ENCODE assay signal across 7 mouse cellular contexts in the genomic region with DNA sequence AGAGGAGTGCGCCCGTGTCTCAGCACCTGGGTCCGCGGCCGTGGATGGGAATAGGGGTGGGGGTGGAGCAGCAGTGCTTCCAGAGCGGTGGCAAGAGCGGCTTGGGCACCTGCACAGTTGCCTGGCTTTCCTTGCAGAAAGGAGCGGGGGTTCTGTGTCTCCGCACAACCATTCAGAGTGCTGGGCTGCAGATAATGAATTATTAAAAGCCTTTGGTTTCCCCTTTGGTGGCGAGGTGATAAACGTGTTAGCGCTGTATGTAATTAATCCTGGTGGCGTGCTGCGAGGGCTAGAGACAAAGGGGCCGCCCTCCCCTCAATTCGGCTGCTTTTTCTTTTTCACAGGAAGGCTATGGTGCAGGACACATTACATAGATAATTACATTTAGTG. TPM values are rescaled to one million over a fixed set of nuclear protein-coding genes. Genes with fewer than 3 reads are reported as not detected.
DNase-seq lines count a peak whose midpoint lies in the region; ATAC-seq and TF ChIP-seq lines count a peak whose summit lies in the region.

No protein-coding gene starts in this region.

- peak overlapping the region; percentile 39 for H3K4me3 ChIP-seq in lung, embryonic 15.5 days
- peak overlapping the region; percentile 42 for H3K4me3 ChIP-seq in embryonic facial prominence, embryonic 14.5 days (ENCODE audit: low read depth, low read length)
- H3K4me3 ChIP-seq in intestine, postnatal 0 days (ENCODE audit: low read depth, low read length), result peak overlapping the region; percentile 35
- peak overlapping the region; percentile 64 for H3K4me3 ChIP-seq in neural tube, embryonic 15.5 days (replicated peaks)

- peaks cover 25% of the 10 kb centered on the region for H3K4me1 ChIP-seq in lung, embryonic 15.5 days
- H3K4me1 ChIP-seq in embryonic facial prominence, embryonic 14.5 days (ENCODE audit: control insufficient read depth, insufficient read depth, low read length), result peaks cover 16% of the 10 kb centered on the region
- no peaks in the 10 kb centered on the region for H3K4me1 ChIP-seq in intestine, postnatal 0 days (replicated peaks; ENCODE audit: control insufficient read depth, insufficient read depth, low read length)
- H3K4me1 ChIP-seq in neural tube, embryonic 15.5 days, result peaks cover 45% of the 10 kb centered on the region

- 0 out of 2 replicates have a peak overlapping the region, but pooled peaks have one; percentile 5 for H3K9ac ChIP-seq in lung, embryonic 15.5 days
- peak overlapping the region; percentile 51 for H3K9ac ChIP-seq in embryonic facial prominence, embryonic 14.5 days (ENCODE audit: low read depth, low read length)
- H3K9ac ChIP-seq in intestine, postnatal 0 days (ENCODE audit: low read depth, low read length), result 0 out of 2 replicates have a peak overlapping the region, but pooled peaks have one; percentile 3
- peak overlapping the region; percentile 75 for H3K9ac ChIP-seq in neural tube, embryonic 15.5 days (replicated peaks)

- DNase-seq in lung, postnatal 4 days, result no peak
- no peak for DNase-seq in embryonic facial prominence, embryonic 14.5 days (ENCODE audit: low spot score)
- no peak for DNase-seq in thymus, adult 18-20 months
- no peak for DNase-seq in gastrocnemius, adult 18-20 months (ENCODE audit: low spot score)

- H3K27ac ChIP-seq in lung, embryonic 15.5 days, result no peak overlapping the region
- H3K27ac ChIP-seq in embryonic facial prominence, embryonic 14.5 days (replicated peaks; ENCODE audit: low read depth, low read length), result peak overlapping the region; percentile 52
- no peak overlapping the region for H3K27ac ChIP-seq in intestine, postnatal 0 days (ENCODE audit: low read depth, low read length)
- peak overlapping the region; percentile 92 for H3K27ac ChIP-seq in neural tube, embryonic 15.5 days (replicated peaks)

- H3K36me3 ChIP-seq in lung, embryonic 15.5 days, result no peaks in the 10 kb centered on the region
- no peaks in the 10 kb centered on the region for H3K36me3 ChIP-seq in embryonic facial prominence, embryonic 14.5 days (ENCODE audit: control insufficient read depth, insufficient read depth, low read length)
- peaks cover 3% of the 10 kb centered on the region; the same call in 1 of the 2 replicates for H3K36me3 ChIP-seq in intestine, postnatal 0 days (ENCODE audit: control insufficient read depth, insufficient read depth)
- H3K36me3 ChIP-seq in neural tube, embryonic 15.5 days, result no peaks in the 10 kb centered on the region

- TF ChIP-seq CTCF in intestine, postnatal 0 days (IDR thresholded peaks at IDR 0.05; ENCODE audit: low read depth), result no peak

- H3K9me3 ChIP-seq in lung, embryonic 15.5 days, result no peaks in the 10 kb centered on the region
- H3K9me3 ChIP-seq in embryonic facial prominence, embryonic 14.5 days (ENCODE audit: control insufficient read depth, low read length), result no peaks in the 10 kb centered on the region
- H3K9me3 ChIP-seq in intestine, postnatal 0 days (ENCODE audit: control insufficient read depth), result no peaks in the 10 kb centered on the region
- no peaks in the 10 kb centered on the region for H3K9me3 ChIP-seq in neural tube, embryonic 15.5 days (replicated peaks)

- peak overlapping the region; percentile 87 for H3K4me2 ChIP-seq in lung, embryonic 15.5 days
- H3K4me2 ChIP-seq in embryonic facial prominence, embryonic 14.5 days (ENCODE audit: low read depth, low read length), result peak overlapping the region; percentile 86
- H3K4me2 ChIP-seq in intestine, postnatal 0 days (replicated peaks; ENCODE audit: low read depth), result peak overlapping the region; percentile 66
- H3K4me2 ChIP-seq in neural tube, embryonic 15.5 days, result peak overlapping the region; percentile 78

- WGBS in lung, embryonic 15.5 days, result 4% methylated on average over 16 of the region's 16 CpGs
- 3% methylated on average over 16 of the region's 16 CpGs for WGBS in embryonic facial prominence, embryonic 14.5 days
- WGBS in intestine, postnatal 0 days, result 27% methylated on average over 16 of the region's 16 CpGs
- WGBS in neural tube, embryonic 15.5 days, result 2% methylated on average over 16 of the region's 16 CpGs

- H3K27me3 ChIP-seq in lung, embryonic 15.5 days, result peaks cover 31% of the 10 kb centered on the region
- peaks cover 24% of the 10 kb centered on the region for H3K27me3 ChIP-seq in embryonic facial prominence, embryonic 14.5 days (replicated peaks; ENCODE audit: control insufficient read depth, insufficient read depth, low read length)
- no peaks in the 10 kb centered on the region for H3K27me3 ChIP-seq in intestine, postnatal 0 days (replicated peaks; ENCODE audit: control insufficient read depth, insufficient read depth, low read length)
- H3K27me3 ChIP-seq in neural tube, embryonic 15.5 days (replicated peaks), result no peaks in the 10 kb centered on the region

- no peak for ATAC-seq in lung, embryonic 15.5 days (ENCODE audit: borderline replicate concordance, extremely low read depth, low FRiP score, low TSS enrichment)
- ATAC-seq in embryonic facial prominence, embryonic 14.5 days (ENCODE audit: low read depth), result peak; percentile 9; the same call in 1 of the 2 replicates
- no peak for ATAC-seq in intestine, postnatal 0 days
- peak; percentile 43 for ATAC-seq in neural tube, embryonic 15.5 days (ENCODE audit: low FRiP score)

RNA-seq across cellular contexts. Expression of a gene that starts 18.7 kb away (rescaled TPM):
- polyA plus RNA-seq in lung, embryonic 15.5 days (2015; fragmentation: Nextera tagmentation; extraction: Ambion mirVana), result 6.9 and 7.6 TPM in 2 replicates
- 4.4 and 6.3 TPM in 2 replicates for polyA plus RNA-seq in embryonic facial prominence, embryonic 14.5 days (2014; fragmentation: Nextera tagmentation; extraction: Ambion mirVana)
- polyA plus RNA-seq in intestine, postnatal 0 days (2015; fragmentation: Nextera tagmentation; extraction: Ambion mirVana), result 7.5 and 8.0 TPM in 2 replicates
- 17.1 and 20.5 TPM in 2 replicates for polyA plus RNA-seq in neural tube, embryonic 15.5 days (2015; fragmentation: Nextera tagmentation; extraction: Ambion mirVana)
- total RNA-seq in gastrocnemius, adult 18-20 months (2021), result 10 to 100 TPM in 1 of 2 experiments, 1 to 10 TPM in 1; 8.1 to 10.6 TPM

RNA-seq across cellular contexts. Expression of a gene that starts 51.8 kb away (rescaled TPM):
- polyA plus RNA-seq in lung, embryonic 15.5 days (2015; fragmentation: Nextera tagmentation; extraction: Ambion mirVana), result 38.0 and 39.2 TPM in 2 replicates
- 42.0 and 42.1 TPM in 2 replicates for polyA plus RNA-seq in embryonic facial prominence, embryonic 14.5 days (2014; fragmentation: Nextera tagmentation; extraction: Ambion mirVana)
- polyA plus RNA-seq in intestine, postnatal 0 days (2015; fragmentation: Nextera tagmentation; extraction: Ambion mirVana), result 28.5 and 33.0 TPM in 2 replicates
- polyA plus RNA-seq in neural tube, embryonic 15.5 days (2015; fragmentation: Nextera tagmentation; extraction: Ambion mirVana), result 23.4 and 25.4 TPM in 2 replicates
- total RNA-seq in gastrocnemius, adult 18-20 months (2021), result 10 to 100 TPM; 13.0 to 15.3 TPM

Comparison
In these comparisons a context has a peak if more than half of its experiments do, and no peak if none do; other contexts are left out.
1. ATAC-seq: peak in embryonic facial prominence, embryonic 14.5 days (single experiment) and neural tube, embryonic 15.5 days (single experiment); none in lung, embryonic 15.5 days (single experiment) and intestine, postnatal 0 days (single experiment).
2. H3K27ac ChIP-seq: peak in embryonic facial prominence, embryonic 14.5 days (single experiment) and neural tube, embryonic 15.5 days (single experiment); none in lung, embryonic 15.5 days (single experiment) and intestine, postnatal 0 days (single experiment).
3. H3K9ac ChIP-seq: peak in every context shown above with its lines; median percentile 75 in neural tube, embryonic 15.5 days; 51 in embryonic facial prominence, embryonic 14.5 days; 5 in lung, embryonic 15.5 days; 3 in intestine, postnatal 0 days.
4. Peak in every context shown above with its lines, with median percentiles within 50 percentile points of each other: H3K4me2 ChIP-seq and H3K4me3 ChIP-seq.